Mouse (Mus musculus) E14TG2a.4 (cell line): ENCODE measurements around the gene Traip.

Experiments used
- H3K27me3 ChIP-seq: 2 replicates; pipeline ENCODE4 v1.6.1; 2014; ENCODE audit warnings: low read length, control low read depth; ENCODE audit not compliant: insufficient read depth
- H3K36me3 ChIP-seq: 2 replicates; pipeline ENCODE4 v1.6.1; 2014; ENCODE audit warnings: low read length, control low read depth; ENCODE audit not compliant: insufficient read depth
- H3K4me1 ChIP-seq: replicated peaks from 2 replicates; pipeline ENCODE4 v1.6.1; 2014; ENCODE audit warnings: low read depth, low read length, control low read depth
- H3K4me3 ChIP-seq: replicated peaks from 2 replicates; pipeline ENCODE4 v1.5.1; 2014; ENCODE audit warnings: mild to moderate bottlenecking, low read length
- H3K9me3 ChIP-seq: 2 replicates; pipeline ENCODE4 v1.6.1; 2014; ENCODE audit warnings: low read length, control low read depth
- CTCF ChIP-seq: conservative IDR thresholded peaks from 2 replicates; pipeline ENCODE4 v1.5.1; 2014; ENCODE audit warnings: low read length
- NANOG ChIP-seq: IDR thresholded peaks from 2 replicates; pipeline ENCODE4 v1.6.1; 2014; ENCODE audit warnings: borderline replicate concordance, low read length, mixed read lengths
- POU5F1 ChIP-seq: IDR thresholded peaks from 2 replicates; pipeline ENCODE4 v1.6.1; 2014; ENCODE audit warnings: low read length, borderline replicate concordance

The Traip gene

GRCm38 (mm10) chr9:107947241-107948194 lies 2.4 kb upstream of the Traip start:
- Histone ChIP-seq H3K4me3 (peak overlapping the region; percentile 29; the same call in 1 of the 2 replicates), H3K27me3 (no peaks in the 10 kb centered on the region), H3K36me3 (peaks cover 46% of the 10 kb centered on the region), H3K9me3 (no peaks in the 10 kb centered on the region), H3K4me1 (peaks cover 51% of the 10 kb centered on the region)
- no peak for TF ChIP-seq POU5F1
- no peak for TF ChIP-seq NANOG
- no peak for TF ChIP-seq CTCF

- peaks cover 60% of the 10 kb centered on the region for H3K4me1 ChIP-seq
- H3K9me3 ChIP-seq: no peaks in the 10 kb centered on the region
- H3K4me3 ChIP-seq: no peak overlapping the region
- no peaks in the 10 kb centered on the region for H3K27me3 ChIP-seq
- no peak for TF ChIP-seq CTCF
- no peak for TF ChIP-seq POU5F1
- no peak for TF ChIP-seq NANOG
- H3K36me3 ChIP-seq: peaks cover 62% of the 10 kb centered on the region
Observed at GRCm38 (mm10) chr9:107949184-107949921, 583 bp upstream of the Traip start.

- Histone ChIP-seq H3K27me3 (no peaks in the 10 kb centered on the region), H3K9me3 (no peaks in the 10 kb centered on the region), H3K36me3 (peaks cover 66% of the 10 kb centered on the region), H3K4me3 (peak overlapping the region; percentile 96), H3K4me1 (peaks cover 71% of the 10 kb centered on the region)
- TF ChIP-seq CTCF (no peak), POU5F1 (no peak), NANOG (no peak)
Observed at GRCm38 (mm10) chr9:107950460-107951355, 772 bp downstream of the Traip start.

DNA sequence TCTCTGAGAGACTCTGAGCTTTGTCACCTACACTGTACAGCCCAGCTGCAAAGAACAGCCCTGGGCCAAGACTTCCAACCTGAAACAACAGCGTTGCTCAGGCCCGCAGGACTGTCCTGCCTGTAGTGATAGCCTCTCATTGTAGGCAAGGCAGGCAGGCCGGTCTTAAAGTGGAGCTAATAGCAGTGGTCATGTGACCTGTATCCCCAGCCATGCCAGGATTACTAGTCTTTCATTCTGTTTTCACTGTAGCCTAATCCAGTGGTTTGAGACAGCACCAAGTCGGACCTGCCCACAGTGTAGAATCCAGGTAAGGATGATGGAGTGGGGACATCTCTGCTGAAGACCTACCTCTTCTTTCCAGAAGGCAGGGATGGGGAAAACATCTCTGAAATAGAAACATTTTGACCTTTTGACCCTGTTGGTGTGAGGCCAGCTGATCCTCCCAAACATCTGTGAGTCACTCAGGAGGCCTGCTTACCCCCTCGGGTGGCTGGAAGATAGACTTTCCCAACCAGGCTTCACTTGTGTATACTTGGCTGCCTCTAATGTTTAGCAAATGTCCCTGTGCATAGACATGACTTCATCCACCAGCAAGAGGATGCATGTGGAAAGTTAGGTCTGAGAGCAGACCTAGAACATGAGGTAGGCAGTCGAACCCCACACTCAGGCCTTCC lies 5.8 kb downstream of the Traip start:
- H3K9me3 ChIP-seq: no peaks in the 10 kb centered on the region
- no peaks in the 10 kb centered on the region for H3K27me3 ChIP-seq
- peaks cover 81% of the 10 kb centered on the region for H3K4me1 ChIP-seq
- TF ChIP-seq POU5F1 (no peak), NANOG (no peak), CTCF (no peak)
- H3K4me3 ChIP-seq: no peak overlapping the region
- peaks cover 82% of the 10 kb centered on the region for H3K36me3 ChIP-seq

DNA sequence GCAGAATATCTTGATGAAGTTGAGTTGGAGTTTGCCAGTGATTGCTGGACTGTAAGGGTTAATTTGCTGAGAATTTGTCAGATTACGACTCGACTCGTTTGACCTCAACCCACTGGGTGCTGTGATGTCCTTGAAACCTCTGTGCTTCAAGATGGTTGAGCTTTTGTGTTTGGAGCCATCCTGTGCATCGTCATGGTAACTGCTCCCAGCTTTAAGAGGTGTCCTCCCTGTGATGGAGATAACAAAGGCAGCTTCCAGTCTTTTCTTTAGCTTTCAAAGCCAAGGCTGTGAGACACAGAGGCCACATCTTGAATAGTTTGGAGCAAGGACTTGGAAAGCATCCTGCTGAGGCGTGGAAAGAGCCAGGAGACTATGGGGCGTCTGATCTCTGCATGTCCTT lies 7.2 kb downstream of the Traip start:
- Histone ChIP-seq H3K9me3 (no peaks in the 10 kb centered on the region), H3K4me3 (no peak overlapping the region), H3K36me3 (peaks cover 96% of the 10 kb centered on the region), H3K27me3 (no peaks in the 10 kb centered on the region), H3K4me1 (peaks cover 88% of the 10 kb centered on the region)
- no peak for TF ChIP-seq CTCF
- TF ChIP-seq POU5F1: no peak
- peak; percentile 80 for TF ChIP-seq NANOG

DNA sequence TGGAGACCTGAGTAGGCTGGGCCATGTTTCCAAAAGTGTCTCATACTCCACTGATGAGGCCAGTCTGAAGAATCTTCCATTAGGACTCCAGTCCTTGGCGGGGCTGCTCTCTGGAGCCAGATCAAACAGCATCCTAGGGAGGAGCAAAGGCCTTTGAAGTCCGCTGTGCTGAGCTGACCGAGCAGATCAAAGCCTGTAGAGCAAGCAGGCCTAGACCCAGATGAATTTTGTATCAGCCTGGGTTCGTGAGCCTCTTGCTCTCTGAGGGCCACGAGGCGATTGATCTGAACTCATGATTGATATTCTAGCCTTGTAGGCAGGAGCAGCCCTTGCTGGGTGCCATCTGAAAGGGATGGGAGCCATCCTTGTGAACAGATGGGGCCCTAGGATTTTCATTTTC lies 10.0 kb downstream of the Traip start:
- Histone ChIP-seq H3K36me3 (peaks cover 100% of the 10 kb centered on the region), H3K9me3 (no peaks in the 10 kb centered on the region), H3K4me1 (peaks cover 100% of the 10 kb centered on the region), H3K4me3 (no peak overlapping the region), H3K27me3 (no peaks in the 10 kb centered on the region)
- no peak for TF ChIP-seq NANOG
- no peak for TF ChIP-seq POU5F1
- no peak for TF ChIP-seq CTCF

- Histone ChIP-seq H3K4me1 (peaks cover 93% of the 10 kb centered on the region), H3K4me3 (peak overlapping the region; percentile 43; the same call in 1 of the 2 replicates), H3K36me3 (peaks cover 100% of the 10 kb centered on the region), H3K9me3 (no peaks in the 10 kb centered on the region), H3K27me3 (no peaks in the 10 kb centered on the region)
- peak; percentile 18 for TF ChIP-seq CTCF
- TF ChIP-seq NANOG: no peak
Observed at GRCm38 (mm10) chr9:107960928-107961327, 11.0 kb downstream of the Traip start.

GRCm38 (mm10) chr9:107961351-107961762 lies 11.4 kb downstream of the Traip start:
- H3K27me3 ChIP-seq: no peaks in the 10 kb centered on the region

More at GRCm38 (mm10) chr9:107961351-107961762, 11.4 kb downstream of the Traip start:
- peaks cover 88% of the 10 kb centered on the region for H3K4me1 ChIP-seq
- H3K36me3 ChIP-seq: peaks cover 100% of the 10 kb centered on the region
- peak overlapping the region; percentile 43 for H3K4me3 ChIP-seq
- H3K9me3 ChIP-seq: no peaks in the 10 kb centered on the region
- peak; percentile 72 for TF ChIP-seq POU5F1
- no peak for TF ChIP-seq CTCF
